Mouse (Mus musculus) G1E (cell line): ENCODE measurements at regions not wholly inside any gene's neighbourhood (a gene's known extent, or its start where the extent isn't known, plus 50 kb on each side); places are given as distances from the start of the nearest gene placed in this dataset.

ENCODE experiments used
- CTCF ChIP-seq: IDR thresholded peaks from 2 replicates; pipeline ENCODE4 v1.5.1; 2012; ENCODE audit warnings: low read depth, low read length, inconsistent platforms, mixed read lengths
- GATA1 ChIP-seq: IDR thresholded peaks from 2 replicates; pipeline ENCODE4 v1.6.1; 2012; ENCODE audit warnings: borderline replicate concordance, low read length, inconsistent platforms, mixed read lengths

DNA sequence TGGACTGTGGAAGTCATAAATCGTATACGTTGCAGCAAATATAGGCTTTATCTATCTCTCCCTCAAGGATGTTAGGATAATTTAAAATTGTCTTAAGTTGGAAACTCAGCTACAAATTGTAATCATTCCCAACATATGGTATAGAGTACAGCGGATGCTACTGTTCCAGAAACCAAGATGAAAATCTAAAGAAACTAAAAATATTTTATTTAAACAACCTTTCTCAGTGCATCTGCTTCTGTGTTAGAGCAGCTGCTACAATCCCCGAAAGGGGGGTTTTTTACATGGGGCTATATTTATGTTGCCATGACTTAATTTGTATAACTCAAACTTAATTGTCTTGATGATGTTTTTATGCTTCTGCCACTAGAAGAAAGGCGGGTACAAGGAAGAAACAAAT, 520.3 kb downstream of the Kif20b start:
- TF ChIP-seq CTCF = no peak
- TF ChIP-seq GATA1 = no peak
